Mouse (Mus musculus) hindbrain, embryonic 15.5 days (tissue): ENCODE data around the gene Agpat1. TPM values are rescaled to one million over a fixed set of nuclear protein-coding genes. Genes with fewer than 3 reads are reported as not detected.
A peak's percentile ranks its signal among the peaks of the same experiment; 100 is the strongest.

Source experiments
- ATAC-seq: fragments of 200-750 bp; cut with Nextera tagmentation; 2 replicates; pipeline ENCODE4 v1.8.0; 2017; ENCODE audit warnings: low read depth, moderate number of reproducible peaks, moderate TSS enrichment; ENCODE audit not compliant: low FRiP score
- H3K27ac ChIP-seq: fragments of 300-500 bp; sonication (generic); replicated peaks from 2 replicates; pipeline ENCODE4 v1.5.1; 2015; ENCODE audit warnings: mild to moderate bottlenecking, inconsistent platforms
- H3K27me3 ChIP-seq: fragments of 300-500 bp; sonication (generic); 2 replicates; pipeline ENCODE4 v1.6.1; 2015; ENCODE audit warnings: control low read depth, inconsistent platforms
- H3K36me3 ChIP-seq: fragments of 300-500 bp; sonication (generic); 2 replicates; pipeline ENCODE4 v1.6.1; 2015; ENCODE audit warnings: control low read depth, inconsistent platforms
- H3K4me1 ChIP-seq: fragments of 300-500 bp; sonication (generic); replicated peaks from 2 replicates; pipeline ENCODE4 v1.6.1; 2015; ENCODE audit warnings: control low read depth, inconsistent platforms
- H3K4me2 ChIP-seq: fragments of 300-500 bp; sonication (generic); 2 replicates; pipeline ENCODE4 v1.6.1; 2015; ENCODE audit warnings: moderate library complexity, mild to moderate bottlenecking, inconsistent platforms
- H3K4me3 ChIP-seq: fragments of 300-500 bp; sonication (generic); 2 replicates; pipeline ENCODE4 v1.5.1; 2015; ENCODE audit warnings: mild to moderate bottlenecking, inconsistent platforms
- H3K9ac ChIP-seq: fragments of 300-500 bp; sonication (generic); 2 replicates; pipeline ENCODE4 v1.6.1; 2015; ENCODE audit warnings: inconsistent platforms
- H3K9me3 ChIP-seq: fragments of 300-500 bp; sonication (generic); 2 replicates; pipeline ENCODE4 v1.6.1; 2016; ENCODE audit warnings: control low read depth, inconsistent platforms
- WGBS: fragments of 180-500 bp; shearing (Covaris S2); methylation state at CpG from one replicate; pipeline ENCODE4 v1.1.7; 2015; 5-methylcytosine and 5-hydroxymethylcytosine counted together
- polyA plus RNA-seq: library from polyadenylated mRNA; unstranded; fragments of >200 nt; fragmentation: Nextera tagmentation; extraction: Ambion mirVana; gene quantifications from 2 replicates; pipeline ENCODE4 v1.2.1, GENCODE M21; 2015

Gene Agpat1
- polyA plus RNA-seq, 1 experiment from 2014 or later = 142 TPM

DNA sequence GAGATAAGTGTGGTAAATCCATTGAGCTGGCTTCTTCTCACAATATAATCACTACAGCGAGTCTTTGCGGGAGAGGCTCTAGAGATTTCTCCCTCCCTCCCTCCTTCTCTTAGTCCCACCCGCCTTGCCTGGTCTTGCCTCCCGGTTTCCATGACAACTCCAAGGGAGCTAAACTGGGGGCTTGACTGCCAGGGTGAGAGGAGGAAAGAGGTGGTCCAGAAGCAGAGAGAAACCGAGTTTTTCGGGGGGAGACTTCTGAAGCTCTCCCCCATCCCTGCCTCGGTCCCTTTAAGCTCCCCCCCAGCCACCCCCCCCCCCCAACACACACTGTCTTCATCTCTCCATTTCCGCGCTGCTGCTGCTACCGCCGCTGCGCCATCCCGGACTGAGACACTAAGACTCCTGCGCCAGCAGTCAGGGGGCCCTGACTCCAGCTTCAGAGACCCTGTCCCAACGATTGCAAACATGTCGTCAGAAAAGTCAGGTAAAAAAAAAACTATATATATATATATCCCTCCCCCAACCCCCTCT, 25.2 kb downstream of the Agpat1 start, which contains the start of gene Prrt1:
Prrt1 (plus strand) TSS at position 313 of the 531 bp plus-strand sequence.
- Histone ChIP-seq H3K4me3 (peak within 1 kb of the TSS; percentile 85), H3K4me1 (peaks cover 67% of the 10 kb centered on the region), H3K9ac (peak within 1 kb of the TSS; percentile 70), H3K27ac (peak within 1 kb of the TSS; percentile 94), H3K4me2 (peak within 1 kb of the TSS; percentile 96), H3K27me3 (peaks cover 13% of the 10 kb centered on the region), H3K36me3 (0 out of 2 replicates have a peak, but pooled peaks cover 4% of the 10 kb centered on the region), H3K9me3 (no peaks in the 10 kb centered on the region)
- peak; percentile 29; the same call in 1 of the 2 replicates for ATAC-seq
- WGBS = 1% methylated on average over 16 of the region's 16 CpGs

DNA sequence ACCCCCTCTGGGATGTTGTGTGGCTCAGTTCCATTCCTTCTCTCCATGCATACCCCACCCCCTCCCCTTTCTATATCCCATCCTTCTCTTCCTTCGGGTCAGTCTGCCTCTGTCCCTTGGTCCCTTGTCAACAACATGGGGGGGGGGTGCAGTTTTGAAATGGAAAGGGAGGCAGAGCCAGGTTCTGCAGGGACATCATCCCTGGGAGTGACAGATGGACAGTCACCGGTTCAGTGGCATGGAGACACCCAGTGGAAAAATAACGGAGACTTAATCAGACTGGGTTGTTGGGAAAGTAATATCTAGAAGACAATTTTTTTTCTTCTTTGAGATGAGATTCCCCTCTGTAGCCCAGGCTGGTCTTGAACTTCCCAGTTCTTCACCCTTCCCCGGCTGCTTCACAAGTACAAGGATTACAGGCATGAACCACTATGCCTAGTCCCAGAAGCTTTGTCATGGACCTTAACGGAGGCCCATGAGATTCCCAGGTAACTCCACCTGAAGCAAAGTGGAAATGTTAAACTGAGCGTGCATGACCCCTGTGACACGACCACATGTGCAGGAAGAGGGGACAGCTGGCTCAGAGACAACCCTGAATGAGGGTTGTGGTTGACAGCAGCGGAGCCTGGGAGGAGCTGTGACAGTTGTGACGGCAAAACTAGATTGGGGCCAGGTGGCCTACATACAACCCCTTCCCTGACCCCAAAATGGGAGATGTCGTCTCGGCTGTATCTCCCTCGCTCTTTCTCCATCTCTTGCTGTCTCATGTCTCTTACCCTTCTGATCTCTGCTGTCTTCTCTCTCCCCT, 25.9 kb downstream of the Agpat1 start:
- WGBS = 13% methylated on average over 12 of the region's 12 CpGs
- Histone ChIP-seq H3K4me1 (peaks cover 67% of the 10 kb centered on the region), H3K4me3 (peak overlapping the region; percentile 85), H3K4me2 (peak overlapping the region; percentile 96), H3K27me3 (peaks cover 13% of the 10 kb centered on the region), H3K27ac (peak overlapping the region; percentile 94; the same call in 1 of the 2 replicates), H3K36me3 (0 out of 2 replicates have a peak, but pooled peaks cover 4% of the 10 kb centered on the region), H3K9ac (peak overlapping the region; percentile 50), H3K9me3 (no peaks in the 10 kb centered on the region)
- no peak for ATAC-seq

DNA sequence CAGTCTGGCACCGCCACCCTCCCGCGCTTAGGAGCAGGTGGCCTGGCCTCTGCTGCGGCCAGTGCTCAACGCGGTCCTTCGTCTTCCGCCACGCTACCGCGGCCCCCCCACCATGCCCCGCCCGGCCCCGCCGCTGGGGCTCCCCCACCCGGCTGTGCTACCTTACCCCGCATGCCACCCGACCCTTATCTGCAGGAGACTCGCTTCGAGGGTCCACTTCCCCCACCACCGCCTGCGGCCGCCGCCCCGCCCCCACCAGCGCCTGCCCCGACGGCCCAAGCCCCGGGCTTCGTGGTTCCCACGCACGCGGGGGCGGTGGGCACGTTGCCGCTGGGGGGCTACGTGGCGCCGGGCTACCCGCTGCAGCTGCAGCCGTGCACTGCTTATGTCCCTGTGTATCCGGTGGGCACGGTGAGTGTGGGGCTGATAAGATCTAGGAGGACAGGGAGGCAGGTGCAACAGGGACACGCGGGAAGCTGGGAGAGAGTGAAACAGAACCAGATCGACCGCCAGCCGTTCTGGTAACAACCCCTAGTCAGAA, 26.8 kb downstream of the Agpat1 start:
- 2% methylated on average over 47 of the region's 48 CpGs for WGBS
- H3K27me3 ChIP-seq = peaks cover 13% of the 10 kb centered on the region
- no peak overlapping the region for H3K27ac ChIP-seq

DNA sequence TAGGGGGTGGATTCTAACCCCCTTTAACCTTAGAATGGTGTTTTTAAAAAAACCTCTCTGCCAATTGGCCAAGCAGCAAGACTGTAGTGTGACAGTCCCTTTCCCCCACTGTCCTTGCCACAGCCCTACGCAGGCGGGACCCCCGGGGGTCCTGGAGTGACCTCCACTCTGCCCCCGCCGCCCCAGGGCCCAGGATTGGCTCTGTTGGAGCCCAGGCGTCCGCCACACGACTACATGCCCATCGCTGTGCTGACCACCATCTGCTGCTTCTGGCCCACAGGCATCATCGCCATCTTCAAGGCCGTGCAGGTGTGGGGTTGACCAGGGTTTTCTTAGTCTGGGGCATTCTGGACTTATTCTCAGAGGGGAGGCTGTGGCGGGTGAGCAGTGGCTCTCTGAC, 27.6 kb downstream of the Agpat1 start:
- H3K9me3 ChIP-seq = no peaks in the 10 kb centered on the region
- H3K4me2 ChIP-seq = peak overlapping the region; percentile 96
- H3K4me3 ChIP-seq = peak overlapping the region; percentile 85
- H3K27ac ChIP-seq = no peak overlapping the region
- peaks cover 13% of the 10 kb centered on the region for H3K27me3 ChIP-seq
- no peak for ATAC-seq
- WGBS = 6% methylated on average over 12 of the region's 12 CpGs
- H3K9ac ChIP-seq = peak overlapping the region; percentile 40
- H3K4me1 ChIP-seq = peaks cover 52% of the 10 kb centered on the region
- no peaks in the 10 kb centered on the region for H3K36me3 ChIP-seq

More for the DNA sequence above, 26.8 kb downstream of the Agpat1 start:
- H3K36me3 ChIP-seq = no peaks in the 10 kb centered on the region
- peak overlapping the region; percentile 50 for H3K9ac ChIP-seq
- no peaks in the 10 kb centered on the region for H3K9me3 ChIP-seq
- peak overlapping the region; percentile 96 for H3K4me2 ChIP-seq
- ATAC-seq = no peak
- H3K4me1 ChIP-seq = peaks cover 60% of the 10 kb centered on the region
- peak overlapping the region; percentile 85 for H3K4me3 ChIP-seq

DNA sequence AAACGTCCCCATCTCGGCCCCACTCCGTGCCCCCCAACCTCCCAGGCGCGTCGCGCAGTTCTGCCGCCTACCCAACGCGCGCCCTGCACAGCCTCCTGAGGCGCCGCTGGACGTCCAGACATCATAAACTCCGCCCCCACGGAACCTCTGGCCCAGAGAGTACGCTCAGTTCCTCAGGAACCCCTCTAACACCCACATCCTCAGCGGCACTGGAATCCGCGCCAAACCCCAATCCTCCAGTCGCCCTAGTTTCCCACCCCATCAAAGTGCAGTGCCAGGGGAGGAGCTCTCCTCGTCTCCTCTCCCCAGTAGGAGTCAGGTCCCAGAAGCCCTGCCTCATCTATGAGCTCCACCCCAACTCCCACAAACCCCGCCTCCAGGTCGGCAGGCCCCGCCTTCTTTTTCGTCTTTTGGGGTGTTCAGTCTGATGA, 28.2 kb downstream of the Agpat1 start:
- no peak overlapping the region; the same call in 1 of the 2 replicates for H3K27ac ChIP-seq
- H3K4me2 ChIP-seq = peak overlapping the region; percentile 96
- H3K36me3 ChIP-seq = no peaks in the 10 kb centered on the region
- peaks cover 50% of the 10 kb centered on the region for H3K4me1 ChIP-seq
- peak overlapping the region; percentile 40; the same call in 1 of the 2 replicates for H3K9ac ChIP-seq
- H3K4me3 ChIP-seq = peak overlapping the region; percentile 85
- WGBS = 2% methylated on average over 26 of the region's 26 CpGs
- peaks cover 13% of the 10 kb centered on the region for H3K27me3 ChIP-seq
- no peak for ATAC-seq
- no peaks in the 10 kb centered on the region for H3K9me3 ChIP-seq

DNA sequence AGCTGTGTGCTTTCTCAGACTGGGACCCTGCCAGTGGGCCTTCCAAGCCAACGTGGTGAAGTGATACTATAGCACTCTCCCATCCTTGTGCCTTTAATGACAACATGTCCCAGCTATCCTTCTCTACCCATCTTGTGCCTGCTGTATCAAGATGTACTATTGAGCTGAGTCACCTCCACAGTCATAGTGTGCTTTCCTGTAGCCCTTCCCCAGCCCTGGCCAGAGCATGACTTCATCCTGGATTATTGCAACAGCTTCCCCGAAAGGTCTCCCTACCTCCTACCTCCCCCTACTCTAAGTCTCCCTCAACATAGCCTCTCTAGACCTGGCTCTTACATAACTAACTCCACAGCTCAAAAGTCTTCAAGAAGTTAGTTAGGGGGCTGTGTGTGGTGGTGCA, 31.6 kb downstream of the Agpat1 start:
- H3K4me2 ChIP-seq = no peak overlapping the region
- H3K9ac ChIP-seq = no peak overlapping the region
- peaks cover 19% of the 10 kb centered on the region for H3K4me1 ChIP-seq
- H3K27ac ChIP-seq = no peak overlapping the region
- H3K27me3 ChIP-seq = peaks cover 13% of the 10 kb centered on the region
- no peaks in the 10 kb centered on the region for H3K9me3 ChIP-seq
- 74% methylated on average over 2 of the region's 2 CpGs for WGBS
- no peak overlapping the region for H3K4me3 ChIP-seq
- H3K36me3 ChIP-seq = no peaks in the 10 kb centered on the region
- no peak for ATAC-seq

DNA sequence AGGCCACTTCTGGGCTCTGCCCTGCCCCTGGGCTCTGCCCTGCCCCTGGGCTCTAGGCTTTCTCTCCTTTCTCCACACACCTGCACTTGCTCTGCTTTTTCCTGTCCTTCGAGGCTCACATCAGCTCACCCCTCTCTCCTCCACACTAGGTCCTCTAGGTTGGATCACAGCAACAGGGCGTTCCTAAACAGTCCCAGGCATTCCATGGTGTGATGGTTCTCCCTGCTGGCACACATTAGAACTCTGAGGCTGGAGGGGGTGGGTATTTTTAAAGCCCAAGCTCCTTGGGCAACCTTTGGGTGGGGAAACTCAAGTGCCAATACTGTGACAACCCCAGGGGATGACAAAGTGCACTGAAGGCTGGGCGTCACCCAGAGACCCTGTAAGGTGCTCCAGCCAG, 33.4 kb downstream of the Agpat1 start:
- no peaks in the 10 kb centered on the region for H3K36me3 ChIP-seq
- no peak overlapping the region for H3K4me2 ChIP-seq
- H3K27me3 ChIP-seq = 0 out of 2 replicates have a peak, but pooled peaks cover 7% of the 10 kb centered on the region
- H3K4me3 ChIP-seq = no peak overlapping the region
- H3K9ac ChIP-seq = no peak overlapping the region
- H3K4me1 ChIP-seq = peaks cover 10% of the 10 kb centered on the region
- H3K27ac ChIP-seq = no peak overlapping the region
- H3K9me3 ChIP-seq = no peaks in the 10 kb centered on the region
- no peak for ATAC-seq
- WGBS = 73% methylated on average over 3 of the region's 3 CpGs

DNA sequence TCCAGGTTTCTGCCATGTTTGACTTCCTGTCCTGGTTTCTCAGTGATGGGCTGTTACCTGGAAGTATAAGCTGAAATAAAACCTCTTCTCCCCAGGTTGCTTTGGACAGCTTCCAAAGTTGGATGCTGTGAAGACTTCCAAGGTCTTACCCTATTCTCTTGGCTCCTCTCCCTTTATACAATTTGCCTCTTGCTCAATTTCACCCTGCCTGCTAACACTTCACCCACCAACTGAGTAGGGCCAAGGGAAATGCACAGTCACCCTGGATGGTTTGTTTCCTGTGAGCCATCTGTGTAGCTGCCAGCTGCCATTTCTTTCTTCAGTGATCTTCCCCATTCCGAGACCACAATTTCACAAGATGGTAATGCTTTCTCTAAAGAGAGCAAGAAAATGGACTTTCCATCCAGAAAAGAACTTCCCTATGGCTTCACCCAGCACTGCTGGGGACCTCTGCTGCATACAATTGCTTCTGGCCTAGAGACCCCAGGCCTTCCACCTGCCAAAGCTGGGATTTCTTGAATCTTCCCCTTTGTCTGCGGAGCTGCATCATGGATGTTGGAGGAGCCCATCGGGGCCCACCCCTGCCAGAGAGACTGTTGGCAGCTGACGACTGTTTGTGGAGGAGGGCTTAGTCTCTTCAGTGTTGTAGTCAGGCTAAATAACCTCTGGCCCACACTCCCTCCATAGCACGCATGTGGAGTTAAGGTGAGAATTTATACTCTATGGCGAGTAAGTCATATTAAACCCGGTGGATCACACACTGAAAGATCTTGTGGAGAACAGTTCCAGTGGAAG, 35.6 kb downstream of the Agpat1 start:
- H3K27ac ChIP-seq = no peak overlapping the region
- H3K9ac ChIP-seq = no peak overlapping the region
- ATAC-seq = no peak
- WGBS = 84% methylated on average over 7 of the region's 7 CpGs
- peaks cover 9% of the 10 kb centered on the region for H3K4me1 ChIP-seq
- H3K4me3 ChIP-seq = no peak overlapping the region
- H3K4me2 ChIP-seq = no peak overlapping the region
- no peaks in the 10 kb centered on the region for H3K36me3 ChIP-seq
- no peaks in the 10 kb centered on the region for H3K9me3 ChIP-seq
- no peaks in the 10 kb centered on the region for H3K27me3 ChIP-seq

DNA sequence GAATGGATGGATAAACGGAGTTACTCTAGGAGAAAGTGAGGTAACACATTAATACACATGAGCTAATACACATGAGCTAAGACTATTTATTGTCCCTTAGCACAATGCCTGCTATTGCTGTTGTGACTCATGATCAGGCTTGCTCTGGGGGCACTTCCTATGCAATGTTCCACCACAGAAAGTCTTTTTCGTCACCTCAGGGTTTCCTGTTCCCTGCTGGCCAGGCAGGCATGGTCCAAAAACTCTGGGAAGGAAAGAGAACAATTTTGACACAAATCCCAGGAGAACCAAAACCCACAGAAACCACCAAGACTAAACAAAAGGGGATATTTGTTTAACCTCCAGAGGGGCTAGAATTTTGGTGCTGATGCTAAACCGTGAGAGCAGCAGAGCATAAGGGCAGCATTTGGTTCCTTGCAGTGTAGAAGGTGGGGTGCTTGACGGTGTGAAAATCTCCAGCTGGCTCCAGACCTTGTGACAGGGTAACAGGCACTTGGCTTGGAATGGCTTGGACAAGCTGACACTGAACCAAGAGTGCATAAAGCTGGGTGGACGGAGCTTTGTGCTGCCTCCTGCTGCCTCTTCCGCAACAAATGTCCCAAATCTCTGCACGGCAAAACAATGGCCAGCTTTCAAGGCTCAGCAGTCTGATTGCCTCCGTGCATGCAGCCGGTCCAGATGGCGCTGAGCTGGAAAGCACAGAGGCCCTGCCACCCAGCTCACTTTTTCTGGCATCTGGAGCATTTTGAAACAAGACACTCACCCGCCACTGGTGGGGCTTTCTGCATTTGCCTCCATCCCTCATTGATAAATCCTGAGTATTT, 36.9 kb downstream of the Agpat1 start:
- H3K36me3 ChIP-seq = no peaks in the 10 kb centered on the region
- H3K27ac ChIP-seq = peak overlapping the region; percentile 77
- ATAC-seq = no peak
- peaks cover 20% of the 10 kb centered on the region for H3K4me1 ChIP-seq
- H3K9me3 ChIP-seq = no peaks in the 10 kb centered on the region
- H3K4me3 ChIP-seq = no peak overlapping the region
- 18% methylated on average over 11 of the region's 11 CpGs for whole genome bisulfite sequencing
- 0 out of 2 replicates have a peak overlapping the region, but pooled peaks have one; percentile 14 for H3K9ac ChIP-seq
- H3K4me2 ChIP-seq = no peak overlapping the region
- H3K27me3 ChIP-seq = no peaks in the 10 kb centered on the region

DNA sequence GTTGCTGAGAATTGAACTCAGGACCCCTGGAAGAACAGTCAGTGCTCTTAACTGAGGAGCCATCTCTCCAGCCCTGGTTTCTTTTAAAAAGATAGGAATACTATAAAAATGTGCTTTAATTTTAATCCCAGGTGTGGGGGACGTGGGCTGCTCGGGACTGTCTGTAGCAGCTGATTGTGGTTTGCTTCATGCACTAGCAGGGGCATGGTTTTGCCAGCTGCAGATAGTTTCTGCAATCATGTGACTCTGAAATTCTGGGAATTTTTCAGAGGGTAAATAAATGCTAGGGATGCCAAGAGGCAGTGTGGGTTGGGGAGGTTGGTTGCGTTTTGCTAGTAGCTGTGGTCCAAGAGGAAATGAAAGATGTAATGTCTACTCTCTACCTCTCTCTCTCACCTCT, 37.9 kb downstream of the Agpat1 start:
- Histone ChIP-seq H3K9me3 (no peaks in the 10 kb centered on the region), H3K27ac (no peak overlapping the region), H3K36me3 (no peaks in the 10 kb centered on the region), H3K9ac (no peak overlapping the region), H3K4me1 (peaks cover 28% of the 10 kb centered on the region), H3K27me3 (no peaks in the 10 kb centered on the region), H3K4me2 (no peak overlapping the region), H3K4me3 (no peak overlapping the region)
- 89% methylated on average over 3 of the region's 3 CpGs for WGBS
- ATAC-seq = no peak

DNA sequence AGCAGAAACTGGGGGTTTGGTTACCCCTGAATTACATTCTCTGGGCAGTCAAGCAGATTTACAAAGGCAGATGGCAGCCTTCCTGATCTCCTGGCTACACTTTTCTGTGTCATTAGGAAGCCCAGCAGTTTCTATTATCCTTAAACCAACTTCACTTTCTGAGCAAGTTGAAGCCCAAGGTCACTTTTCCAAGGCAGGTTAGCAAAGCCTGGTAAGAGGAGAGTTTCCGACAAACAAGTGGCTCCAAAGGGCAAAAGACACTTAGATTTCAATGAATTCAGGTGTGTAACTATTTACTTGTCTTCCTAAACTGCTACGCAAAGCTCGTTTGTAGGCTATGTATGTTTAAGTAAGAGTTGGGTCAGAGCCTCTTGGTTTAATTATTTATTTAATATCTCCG, 39.3 kb downstream of the Agpat1 start:
- Histone ChIP-seq H3K4me2 (no peak overlapping the region), H3K36me3 (no peaks in the 10 kb centered on the region), H3K9ac (no peak overlapping the region), H3K27ac (no peak overlapping the region), H3K9me3 (no peaks in the 10 kb centered on the region), H3K27me3 (no peaks in the 10 kb centered on the region), H3K4me1 (peaks cover 37% of the 10 kb centered on the region), H3K4me3 (no peak overlapping the region)
- WGBS = 92% methylated on average over 4 of the region's 4 CpGs
- ATAC-seq = no peak
